Mouse (Mus musculus) ovary, adult 18-20 months (tissue): ENCODE data around the gene Mb21d2.

Experiments
- DNase-seq: peaks from one replicate; pipeline ENCODE4 v3.0.0; 2022; ENCODE audit warnings: low spot score, mixed read lengths

Gene Mb21d2

DNA sequence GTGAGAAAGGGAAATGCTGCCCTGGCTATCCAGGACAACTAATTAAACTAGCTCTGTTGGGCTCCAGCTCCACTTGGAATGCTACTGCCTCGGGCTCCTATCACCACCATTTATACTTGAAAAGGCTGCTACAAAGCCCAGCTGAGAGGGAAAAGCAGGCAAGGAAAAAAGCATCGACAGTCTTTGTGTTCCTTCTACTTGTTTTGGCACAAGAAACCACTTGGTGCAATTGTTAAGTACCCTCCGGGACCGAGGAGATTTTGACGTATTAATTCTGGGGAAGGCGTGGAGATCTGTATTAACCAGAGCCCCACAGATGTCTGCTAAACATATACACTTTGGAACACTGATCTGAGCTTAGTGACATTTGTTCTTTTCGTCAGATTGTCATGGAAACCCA, 69.8 kb downstream of the Mb21d2 start:
- no peak for DNase-seq

- DNase-seq: no peak
Measured at GRCm38 (mm10) chr16:28859009-28859288, 70.5 kb downstream of the Mb21d2 start.

DNA sequence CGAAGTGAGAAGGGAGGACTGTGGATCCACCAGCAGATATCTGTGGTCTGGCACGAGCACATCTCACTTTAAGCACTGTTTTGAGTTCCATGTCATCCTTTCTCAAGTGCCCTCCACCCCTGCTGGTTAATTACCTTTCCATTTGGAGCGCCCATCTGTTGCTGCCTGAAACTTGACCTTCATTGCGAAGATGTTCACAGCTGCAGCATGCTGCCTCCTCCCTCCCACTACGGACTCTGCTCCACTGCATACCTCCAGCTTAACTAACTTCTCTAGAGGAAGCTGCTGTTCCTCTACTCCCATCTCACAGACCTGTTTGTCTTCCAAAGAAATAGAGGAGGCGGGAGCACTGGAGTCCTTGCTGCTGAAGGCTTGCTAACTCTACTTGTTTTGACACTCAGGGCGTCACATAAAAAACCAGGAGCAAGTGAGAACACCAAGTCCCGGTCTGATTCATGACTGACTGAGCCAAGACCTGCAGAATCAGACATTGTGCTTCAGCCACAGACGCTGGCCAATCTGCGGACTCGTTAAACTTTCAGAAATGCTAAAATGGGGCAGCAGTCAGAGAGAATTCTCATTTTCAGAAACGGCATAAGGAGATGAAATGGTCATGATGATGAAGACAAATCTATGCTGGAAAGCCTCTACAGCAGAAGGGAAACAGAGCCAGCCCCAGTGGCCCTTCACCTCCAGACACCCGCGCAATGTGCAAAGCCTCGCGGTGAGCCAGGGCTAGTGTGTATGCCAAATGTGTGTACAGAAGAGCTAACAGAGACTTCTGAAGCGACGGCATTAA, 71.1 kb downstream of the Mb21d2 start:
- DNase-seq: no peak

- no peak for DNase-seq
Measured at GRCm38 (mm10) chr16:28851409-28851821, 78.1 kb downstream of the Mb21d2 start.

DNA sequence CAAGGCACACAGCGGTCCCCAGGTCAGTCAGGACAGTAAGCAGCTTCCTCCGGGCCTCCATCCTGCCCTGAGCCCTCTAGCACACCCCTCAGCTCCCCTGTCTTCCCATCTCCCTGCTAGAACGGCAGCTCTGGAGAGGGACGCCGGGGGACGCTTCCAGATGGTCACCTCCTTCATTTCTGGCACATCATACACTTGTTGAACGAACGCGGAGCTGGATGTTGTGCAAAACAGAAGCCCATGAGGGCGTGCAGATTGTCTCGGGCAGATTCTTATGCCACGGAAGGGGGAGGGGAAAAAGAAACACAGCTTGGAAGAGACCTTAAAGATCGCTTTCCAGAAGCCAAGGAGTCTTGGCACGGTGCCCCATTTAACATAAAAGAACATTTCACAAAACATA, 78.6 kb downstream of the Mb21d2 start:
- no peak for DNase-seq

DNA sequence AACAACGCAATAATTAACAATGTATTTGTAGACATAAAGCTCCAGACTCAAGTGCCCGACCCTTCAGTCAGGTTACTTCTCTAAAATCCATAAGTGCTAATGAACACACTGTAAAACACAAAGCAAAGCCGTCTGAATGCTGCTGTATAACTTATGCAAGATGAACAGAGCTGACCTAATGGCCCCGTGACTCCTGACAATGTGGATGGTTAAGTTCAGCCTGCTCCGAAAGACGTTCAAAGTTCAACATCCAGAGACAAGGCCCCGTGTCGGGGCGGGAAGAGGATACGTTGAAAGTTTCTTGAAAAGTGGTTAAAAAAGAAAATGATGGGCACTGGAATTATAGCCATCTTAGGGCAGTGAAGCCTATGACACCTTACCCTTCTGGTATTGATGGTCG, 83.3 kb downstream of the Mb21d2 start:
- no peak for DNase-seq

DNA sequence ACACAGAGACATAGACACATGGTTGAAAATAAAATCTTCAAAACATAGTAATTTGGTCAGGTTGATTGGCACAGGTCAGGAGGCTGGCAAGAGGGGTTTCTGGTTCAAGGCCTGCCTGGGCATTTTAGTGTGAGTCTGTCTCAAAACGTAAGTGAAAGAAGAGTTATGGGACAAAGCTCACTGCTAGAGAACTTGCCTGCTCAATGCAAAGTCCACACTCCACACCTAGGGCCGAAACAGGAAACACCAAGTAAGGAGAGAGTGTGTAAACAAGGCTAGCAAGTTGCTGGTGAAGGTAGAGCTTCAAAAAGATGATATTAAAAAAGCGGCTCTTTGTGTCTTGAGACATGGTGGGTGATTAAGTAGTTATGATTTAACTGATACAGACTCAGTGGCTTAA, 84.1 kb downstream of the Mb21d2 start:
- no peak for DNase-seq

DNA sequence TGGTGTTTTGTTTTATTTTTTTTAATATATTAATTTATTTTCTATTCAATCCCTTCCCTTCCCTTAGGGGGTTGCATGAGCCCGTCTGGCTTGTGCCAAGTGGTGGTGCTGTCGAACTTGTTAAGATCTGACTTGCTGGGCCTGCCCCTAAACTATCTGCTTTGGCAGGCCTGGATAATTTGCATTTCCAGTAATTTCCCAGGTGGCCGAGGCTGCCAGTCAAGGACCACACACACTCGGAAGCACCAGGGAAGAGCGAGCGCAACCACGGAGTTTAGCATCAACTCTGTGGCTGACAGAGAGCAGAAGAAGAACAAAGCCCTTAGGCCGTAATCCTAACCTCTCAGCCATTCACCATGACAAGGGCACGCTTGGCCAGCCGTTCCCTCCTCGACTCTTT, 88.4 kb downstream of the Mb21d2 start:
- no peak for DNase-seq

- no peak for DNase-seq
Measured at GRCm38 (mm10) chr16:28840075-28840974, 89.1 kb downstream of the Mb21d2 start.

DNA sequence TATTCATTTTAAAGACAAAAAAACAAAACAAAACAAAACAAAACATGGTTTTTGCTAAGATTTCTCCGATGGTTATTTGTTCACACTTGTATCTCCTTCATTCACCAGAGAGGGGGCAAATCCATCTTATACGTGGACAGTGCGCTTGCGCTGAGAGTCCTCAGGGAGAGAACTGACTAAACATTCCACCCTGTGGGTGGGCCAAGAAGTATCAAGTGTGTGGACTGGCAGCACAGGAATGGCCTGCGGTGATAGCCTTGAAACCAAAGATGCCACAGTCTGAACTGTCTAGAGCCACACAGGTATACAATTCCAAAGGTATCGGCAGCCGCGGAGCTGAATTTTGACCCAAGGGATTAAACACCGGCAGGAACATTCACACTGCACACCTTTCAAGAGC, 89.9 kb downstream of the Mb21d2 start:
- DNase-seq: no peak

GRCm38 (mm10) chr16:28838016-28838415, 91.5 kb downstream of the Mb21d2 start:
- no peak for DNase-seq

GRCm38 (mm10) chr16:28832085-28832635, 97.3 kb downstream of the Mb21d2 start:
- DNase-seq: no peak

DNA sequence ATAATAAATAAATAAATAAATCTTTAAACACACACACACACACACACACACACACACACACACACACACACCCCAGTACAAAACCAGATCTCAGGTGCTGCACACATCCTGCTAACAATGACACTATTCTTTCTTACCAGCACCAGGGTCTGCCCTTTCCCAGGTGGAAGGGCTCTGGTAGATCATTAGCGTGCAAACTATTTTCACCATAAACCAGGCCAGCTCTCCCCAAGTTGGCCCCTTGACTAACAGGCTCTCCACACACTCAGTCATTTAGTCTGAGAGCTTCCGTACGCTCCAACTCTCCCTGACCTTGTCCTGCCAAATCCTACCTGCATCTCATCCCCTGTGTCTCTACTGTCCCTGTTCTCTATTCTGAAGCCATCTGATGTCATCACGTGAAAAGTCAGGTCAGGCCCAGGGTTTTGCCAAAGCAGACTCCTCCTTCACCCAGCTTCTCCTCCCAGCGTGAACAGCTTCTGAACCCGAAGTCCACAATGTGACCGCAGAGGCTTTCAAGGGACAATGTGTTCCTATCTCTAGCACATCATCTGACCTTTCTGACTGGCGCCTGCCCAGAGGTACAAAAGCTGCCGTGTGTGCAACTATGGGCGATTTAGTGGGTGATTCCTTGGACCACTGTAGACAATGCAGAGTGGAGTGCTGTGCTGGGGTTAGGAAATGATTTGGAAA, 100.1 kb downstream of the Mb21d2 start:
- DNase-seq: no peak

DNA sequence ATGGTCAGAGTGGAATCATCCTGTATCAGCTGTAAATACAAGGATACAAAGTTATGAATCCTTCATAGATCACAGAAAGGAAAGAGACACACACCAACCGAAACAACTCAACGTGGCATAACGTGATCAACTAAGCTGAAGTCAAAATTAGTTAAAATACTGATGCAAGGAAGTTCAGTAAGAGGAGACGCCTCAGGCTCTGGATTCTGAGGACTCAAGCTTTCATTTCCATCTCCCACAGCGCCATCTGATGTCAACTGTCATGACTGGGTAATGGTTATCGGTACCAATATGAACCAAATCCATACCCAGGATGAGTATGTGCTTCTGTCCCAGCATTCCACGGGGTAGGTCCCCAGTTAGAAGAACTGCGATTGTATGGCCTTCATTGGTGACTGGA, 104.7 kb downstream of the Mb21d2 start:
- DNase-seq: no peak

GRCm38 (mm10) chr16:28821774-28822173, 107.7 kb downstream of the Mb21d2 start:
- DNase-seq: no peak

DNA sequence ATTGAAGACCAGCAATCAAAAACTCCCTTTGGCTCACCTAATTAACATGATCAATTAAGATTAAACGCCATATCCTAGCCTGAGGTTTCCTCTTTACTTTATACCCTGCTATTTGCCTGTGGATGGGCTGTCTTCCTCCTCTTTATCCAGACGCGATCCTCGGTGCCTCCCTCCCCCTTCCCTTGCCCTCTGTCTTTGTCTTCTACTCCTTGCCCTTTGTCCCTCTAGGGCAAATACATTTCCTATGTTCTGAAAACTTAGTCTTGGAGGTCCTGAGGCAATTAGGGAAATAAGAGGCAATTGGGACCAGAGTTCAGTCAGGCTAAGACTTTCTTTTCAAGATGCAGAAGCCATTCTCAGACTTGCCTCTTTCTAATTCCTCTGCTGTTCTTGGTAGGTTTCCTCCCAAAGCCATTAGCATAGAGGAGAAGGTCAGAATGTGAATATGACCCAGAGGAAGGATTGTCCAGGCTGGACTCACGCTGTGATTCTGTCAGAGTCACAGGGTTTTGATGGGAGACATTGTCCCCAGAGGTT, 110.7 kb downstream of the Mb21d2 start:
- DNase-seq: no peak

- DNase-seq: no peak
Measured at GRCm38 (mm10) chr16:28813290-28813689, 116.2 kb downstream of the Mb21d2 start.

DNA sequence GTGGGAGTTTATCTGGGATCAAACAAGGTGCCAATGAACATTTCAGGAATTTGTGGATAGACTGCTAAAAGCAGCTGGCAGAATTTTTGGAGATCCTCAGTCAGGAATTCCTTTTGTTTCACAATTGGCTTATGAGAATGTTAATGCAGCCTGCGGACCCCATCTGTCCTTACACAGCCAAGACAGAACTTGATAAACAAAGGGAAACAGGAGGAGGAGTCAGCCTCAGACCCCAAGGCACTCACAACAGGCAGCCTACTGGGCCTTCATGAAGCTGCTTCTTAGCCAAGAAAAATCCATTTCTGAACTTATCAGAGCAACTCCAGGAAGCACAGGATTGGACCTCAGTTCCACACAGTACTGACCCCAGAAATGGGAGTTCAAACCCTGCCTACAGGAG, 120.4 kb downstream of the Mb21d2 start:
- no peak for DNase-seq

GRCm38 (mm10) chr16:28793115-28793514, 136.4 kb downstream of the Mb21d2 start:
- no peak for DNase-seq
